Mouse (Mus musculus): ENCODE measurements around the gene Col4a4. TPM values are rescaled to one million over a fixed set of nuclear protein-coding genes. Genes with fewer than 3 reads are reported as not detected.

Col4a4 gene
- 0.14 and 0.15 TPM in 2 replicates for polyA plus RNA-seq (2012; rRNA removed)
- 0.07 and 0.18 TPM in 2 replicates for polyA plus RNA-seq (2014; fragmentation: Nextera tagmentation; extraction: Ambion mirVana)

DNA sequence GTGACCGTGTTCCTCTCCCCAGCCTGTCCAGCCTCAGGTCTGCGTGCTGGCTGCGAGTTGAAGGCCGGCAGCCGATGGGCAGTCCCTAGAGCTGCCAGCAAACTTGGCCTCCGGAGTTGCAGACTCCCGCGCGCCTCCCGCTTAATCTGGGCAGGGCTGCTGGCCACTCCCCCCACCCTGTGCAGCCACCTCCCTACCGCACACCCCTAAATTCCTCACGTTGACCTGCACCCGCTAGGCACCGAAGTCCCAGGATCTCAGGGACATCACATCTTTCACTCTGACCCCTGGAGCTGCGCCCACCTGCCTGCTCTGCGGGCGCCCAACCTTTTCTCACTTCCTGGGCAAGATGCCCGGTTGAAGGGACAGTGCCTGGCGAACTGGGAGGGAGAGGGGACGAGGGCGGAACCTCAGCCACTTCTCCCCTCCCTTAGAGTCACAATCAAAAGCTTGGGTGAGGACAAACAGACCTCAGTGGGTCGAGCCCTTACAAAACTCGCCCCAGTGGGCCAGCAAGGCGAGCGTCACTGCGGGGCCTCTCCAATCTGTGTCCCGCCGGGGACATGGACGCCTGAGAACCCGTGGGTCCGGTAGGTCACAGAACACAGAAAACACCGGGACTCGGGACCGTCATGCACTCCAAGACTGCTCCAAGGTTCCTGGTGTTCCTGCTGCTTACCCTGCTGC lies at the start of gene Col4a4, which contains the start of gene Col4a3:
Gene Col4a4, minus strand, starts transcription at position 137 of the 687 bp plus-strand sequence.
Gene Col4a3, plus strand, starts transcription at position 209 of the 687 bp plus-strand sequence.
- DNase-seq (ENCODE audit: low spot score) (no peak), ATAC-seq (ENCODE audit: low FRiP score, low read depth) (no peak)

DNA sequence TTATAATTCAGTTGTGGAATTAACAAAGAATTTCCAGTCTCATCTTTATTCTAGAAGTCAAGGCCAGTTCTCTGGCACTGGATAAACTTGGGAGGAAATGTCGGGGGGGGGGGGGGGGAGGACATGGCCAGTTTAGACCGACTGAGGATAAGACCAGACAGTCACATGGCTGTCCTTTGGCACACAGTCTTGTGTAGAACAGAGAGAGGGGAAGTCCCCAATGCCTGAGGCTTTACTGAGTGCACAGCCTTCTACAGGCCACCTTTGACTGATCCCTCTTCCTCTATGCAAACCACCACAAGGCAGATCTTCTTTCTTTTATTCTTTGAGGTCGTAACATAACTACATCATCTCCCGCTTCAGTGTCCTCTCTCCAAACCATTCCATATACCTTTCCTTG lies 49.7 kb upstream of the Col4a4 start:
- 77% methylated on average over 4 of the region's 4 CpGs for WGBS
- no peaks in the 10 kb centered on the region for H3K9me3 ChIP-seq (ENCODE audit: control insufficient read depth, low read length)
- no peak for TF ChIP-seq POLR2A (IDR thresholded peaks at IDR 0.05; ENCODE audit: borderline replicate concordance, extremely low read depth, insufficient read depth, insufficient read length)
- H3K4me1 ChIP-seq (ENCODE audit: control insufficient read depth, insufficient read depth, low read length): no peaks in the 10 kb centered on the region
- no peaks in the 10 kb centered on the region for H3K27me3 ChIP-seq (ENCODE audit: control insufficient read depth, insufficient read depth, low read length)
- H3K9ac ChIP-seq (ENCODE audit: low read depth, low read length, severe bottlenecking): no peak overlapping the region
- ATAC-seq (ENCODE audit: low FRiP score, low read depth): no peak
- H3K4me3 ChIP-seq (replicated peaks; ENCODE audit: low read length): no peak overlapping the region
- H3K27ac ChIP-seq (replicated peaks; ENCODE audit: low read depth, low read length): no peak overlapping the region
- no peak for DNase-seq (ENCODE audit: low spot score)
- no peak overlapping the region for H3K4me2 ChIP-seq (replicated peaks; ENCODE audit: low read depth, low read length, severe bottlenecking)
- no peaks in the 10 kb centered on the region for H3K36me3 ChIP-seq (ENCODE audit: control insufficient read depth, insufficient read depth, low read length)

More for the DNA sequence above, at the start of gene Col4a4, which contains the start of gene Col4a3:
- Histone ChIP-seq H3K4me2 (replicated peaks; ENCODE audit: low read depth, low read length, severe bottlenecking) (peak within 1 kb of the TSS; percentile 54), H3K27ac (replicated peaks; ENCODE audit: low read depth, low read length) (no peak within 1 kb of the TSS), H3K9me3 (ENCODE audit: control insufficient read depth, low read length) (no peaks in the 10 kb centered on the region), H3K4me1 (ENCODE audit: control insufficient read depth, insufficient read depth, low read length) (no peaks in the 10 kb centered on the region), H3K36me3 (ENCODE audit: control insufficient read depth, insufficient read depth, low read length) (no peaks in the 10 kb centered on the region), H3K4me3 (replicated peaks; ENCODE audit: low read length) (peak within 1 kb of the TSS; percentile 33), H3K27me3 (ENCODE audit: control insufficient read depth, insufficient read depth, low read length) (peaks cover 23% of the 10 kb centered on the region), H3K9ac (ENCODE audit: low read depth, low read length, severe bottlenecking) (peak within 1 kb of the TSS; percentile 46)
- no peak for TF ChIP-seq POLR2A (IDR thresholded peaks at IDR 0.05; ENCODE audit: borderline replicate concordance, extremely low read depth, insufficient read depth, insufficient read length)
- 3% methylated on average over 32 of the region's 34 CpGs for whole genome bisulfite sequencing

DNA sequence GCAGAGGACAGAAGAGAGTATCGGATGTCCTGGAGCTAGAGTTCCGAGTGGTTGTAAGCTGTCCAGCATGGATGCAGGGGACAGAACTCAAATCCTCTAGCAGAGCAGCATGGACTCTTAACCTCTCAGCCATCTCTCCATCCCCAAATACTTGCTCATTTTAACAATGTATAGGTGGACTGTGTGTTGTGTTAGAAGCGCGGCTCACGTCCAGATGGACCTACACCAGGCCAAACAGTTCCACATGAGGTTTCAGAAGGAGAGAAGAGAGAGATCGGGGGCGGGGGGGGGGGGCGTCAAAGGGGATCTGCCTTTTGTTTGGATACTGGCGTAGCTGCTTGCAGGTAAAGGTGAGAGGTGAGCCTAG lies 48.6 kb upstream of the Col4a4 start:
- Histone ChIP-seq H3K27ac (replicated peaks; ENCODE audit: low read depth, low read length) (no peak overlapping the region), H3K4me2 (replicated peaks; ENCODE audit: low read depth, low read length, severe bottlenecking) (no peak overlapping the region), H3K9me3 (ENCODE audit: control insufficient read depth, low read length) (no peaks in the 10 kb centered on the region), H3K9ac (ENCODE audit: low read depth, low read length, severe bottlenecking) (no peak overlapping the region), H3K4me1 (ENCODE audit: control insufficient read depth, insufficient read depth, low read length) (no peaks in the 10 kb centered on the region), H3K27me3 (ENCODE audit: control insufficient read depth, insufficient read depth, low read length) (no peaks in the 10 kb centered on the region), H3K4me3 (replicated peaks; ENCODE audit: low read length) (no peak overlapping the region), H3K36me3 (ENCODE audit: control insufficient read depth, insufficient read depth, low read length) (no peaks in the 10 kb centered on the region)
- 88% methylated on average over 9 of the region's 9 CpGs for WGBS
- ATAC-seq (ENCODE audit: low FRiP score, low read depth) (no peak), DNase-seq (ENCODE audit: low spot score) (no peak)
- no peak for TF ChIP-seq POLR2A (IDR thresholded peaks at IDR 0.05; ENCODE audit: borderline replicate concordance, extremely low read depth, insufficient read depth, insufficient read length)

DNA sequence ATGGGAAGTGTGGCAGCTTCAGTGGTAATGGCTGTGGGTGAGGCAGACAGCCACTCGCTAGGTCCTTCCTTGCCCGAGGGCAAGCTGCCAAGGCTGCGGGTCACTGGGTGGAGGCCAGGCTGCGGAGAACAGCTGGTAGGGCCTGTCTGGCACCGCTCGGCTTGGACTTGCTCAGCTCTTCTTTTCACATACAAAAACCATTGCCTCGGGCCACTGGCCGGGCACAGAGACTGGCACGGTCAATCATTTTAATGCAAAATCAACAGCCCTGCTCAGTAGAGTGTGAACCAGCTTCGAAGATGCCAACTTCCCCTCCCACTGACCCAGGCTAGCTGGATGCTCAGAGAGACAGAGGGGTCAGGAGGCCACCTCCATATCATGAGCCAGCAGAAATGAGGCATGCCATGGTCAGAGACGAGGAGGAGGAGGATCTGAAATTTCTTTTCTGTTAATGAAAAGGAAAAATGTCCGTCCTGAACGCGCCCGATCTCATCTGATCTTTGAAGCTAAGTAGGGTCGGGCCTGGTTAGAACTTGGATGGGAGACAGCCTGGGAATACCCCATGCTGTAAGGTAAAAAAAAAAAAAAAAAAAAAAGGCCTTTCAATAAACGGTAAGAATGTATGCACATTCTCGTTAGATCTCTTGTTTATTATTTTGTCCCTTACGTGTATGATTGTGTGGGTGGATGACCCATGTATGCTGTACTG lies 48.0 kb upstream of the Col4a4 start:
- ATAC-seq (ENCODE audit: low FRiP score, low read depth) (no peak), DNase-seq (ENCODE audit: low spot score) (no peak)
- no peak overlapping the region for H3K9ac ChIP-seq (ENCODE audit: low read depth, low read length, severe bottlenecking)
- no peak overlapping the region for H3K4me3 ChIP-seq (replicated peaks; ENCODE audit: low read length)
- no peaks in the 10 kb centered on the region for H3K36me3 ChIP-seq (ENCODE audit: control insufficient read depth, insufficient read depth, low read length)
- WGBS: 83% methylated on average over 19 of the region's 19 CpGs
- no peak overlapping the region for H3K4me2 ChIP-seq (replicated peaks; ENCODE audit: low read depth, low read length, severe bottlenecking)
- no peaks in the 10 kb centered on the region for H3K27me3 ChIP-seq (ENCODE audit: control insufficient read depth, insufficient read depth, low read length)
- no peak overlapping the region for H3K27ac ChIP-seq (replicated peaks; ENCODE audit: low read depth, low read length)
- no peaks in the 10 kb centered on the region for H3K9me3 ChIP-seq (ENCODE audit: control insufficient read depth, low read length)
- TF ChIP-seq POLR2A (IDR thresholded peaks at IDR 0.05; ENCODE audit: borderline replicate concordance, extremely low read depth, insufficient read depth, insufficient read length): no peak
- no peaks in the 10 kb centered on the region for H3K4me1 ChIP-seq (ENCODE audit: control insufficient read depth, insufficient read depth, low read length)

DNA sequence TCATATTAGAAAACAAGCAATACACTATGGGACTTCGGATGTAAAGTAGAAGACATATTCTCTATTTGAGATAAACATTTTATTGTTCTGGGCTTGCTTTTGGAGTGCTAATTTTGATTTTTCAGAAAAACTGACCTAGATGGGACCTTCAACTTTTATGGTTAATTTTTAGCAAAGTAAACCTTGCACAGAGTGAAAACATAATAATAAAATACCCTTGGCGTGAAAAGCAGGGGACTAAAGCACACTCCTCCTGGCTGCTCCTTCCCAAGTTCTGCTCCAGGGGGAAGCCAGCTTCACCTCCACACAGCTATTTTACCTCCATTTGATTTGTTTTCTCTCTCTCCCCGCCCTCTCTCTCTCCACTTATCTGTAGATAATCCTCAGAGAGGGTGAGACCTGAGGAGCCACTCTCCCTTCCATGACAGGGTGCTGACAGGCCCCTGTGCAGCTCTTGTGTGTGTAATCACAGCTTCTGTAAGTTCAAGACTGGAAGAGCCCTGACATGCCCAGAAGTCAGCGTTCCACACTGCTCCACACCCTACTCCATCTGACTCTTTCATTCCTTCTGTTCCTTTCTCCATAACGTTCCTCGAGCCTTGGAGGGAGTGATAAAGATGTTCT lies 44.6 kb upstream of the Col4a4 start:
- no peak for DNase-seq (ENCODE audit: low spot score)
- WGBS: 71% methylated on average over 6 of the region's 6 CpGs
- Histone ChIP-seq H3K36me3 (ENCODE audit: control insufficient read depth, insufficient read depth, low read length) (no peaks in the 10 kb centered on the region), H3K4me2 (replicated peaks; ENCODE audit: low read depth, low read length, severe bottlenecking) (no peak overlapping the region), H3K9ac (ENCODE audit: low read depth, low read length, severe bottlenecking) (no peak overlapping the region), H3K4me1 (ENCODE audit: control insufficient read depth, insufficient read depth, low read length) (no peaks in the 10 kb centered on the region), H3K27me3 (ENCODE audit: control insufficient read depth, insufficient read depth, low read length) (no peaks in the 10 kb centered on the region), H3K27ac (replicated peaks; ENCODE audit: low read depth, low read length) (no peak overlapping the region), H3K4me3 (replicated peaks; ENCODE audit: low read length) (no peak overlapping the region), H3K9me3 (ENCODE audit: control insufficient read depth, low read length) (no peaks in the 10 kb centered on the region)
- ATAC-seq (ENCODE audit: low FRiP score, low read depth): no peak
- no peak for TF ChIP-seq POLR2A (IDR thresholded peaks at IDR 0.05; ENCODE audit: borderline replicate concordance, extremely low read depth, insufficient read depth, insufficient read length)

Data from limb, embryonic 14.5 days (tissue).